Mouse (Mus musculus): Measurements from ENCODE around the gene Mdfic.
A peak's percentile ranks its signal among the peaks of the same experiment; 100 is the strongest.

Gene Mdfic

GRCm38 (mm10) chr6:15792680-15793601 lies 72.5 kb downstream of the Mdfic start:
- no peak for DNase-seq (ENCODE audit: low read depth, low spot score)

DNA sequence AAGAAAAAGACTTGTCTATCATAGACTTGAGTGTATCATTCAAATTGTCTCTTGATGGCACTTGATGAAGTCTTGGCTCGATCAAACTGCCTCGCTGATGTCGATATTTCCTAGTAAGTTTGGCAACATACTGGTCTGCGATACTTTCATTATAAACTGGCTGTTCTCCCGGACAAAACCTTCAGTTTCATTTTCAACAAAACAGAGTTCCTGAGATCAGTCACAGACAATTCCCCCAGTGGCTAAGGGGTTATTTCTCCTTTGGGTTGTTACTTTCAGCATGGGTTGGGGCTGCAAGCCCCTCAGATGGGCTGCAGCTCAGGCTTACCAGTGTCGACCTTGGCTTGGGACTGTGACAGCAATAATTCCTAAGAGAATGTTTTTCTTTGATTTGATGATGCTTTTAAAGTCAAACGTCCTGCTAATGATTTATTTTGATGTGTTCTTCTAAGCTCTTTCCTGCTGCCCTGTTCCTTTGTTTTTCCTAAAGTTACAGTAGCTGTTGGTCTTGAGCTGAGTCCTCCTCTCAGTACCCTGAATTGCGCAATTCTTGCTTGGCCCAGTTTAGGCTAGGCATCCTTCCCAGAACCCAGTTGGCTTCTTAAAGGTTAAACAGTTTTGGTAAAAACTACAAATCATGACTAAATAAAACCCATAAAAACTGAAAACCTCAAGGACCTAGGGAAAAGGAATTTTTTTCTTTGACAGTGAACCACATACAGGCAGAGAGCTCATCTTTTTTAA lies 73.3 kb downstream of the Mdfic start:
- no peak for DNase-seq (ENCODE audit: low read depth, low spot score)

DNA sequence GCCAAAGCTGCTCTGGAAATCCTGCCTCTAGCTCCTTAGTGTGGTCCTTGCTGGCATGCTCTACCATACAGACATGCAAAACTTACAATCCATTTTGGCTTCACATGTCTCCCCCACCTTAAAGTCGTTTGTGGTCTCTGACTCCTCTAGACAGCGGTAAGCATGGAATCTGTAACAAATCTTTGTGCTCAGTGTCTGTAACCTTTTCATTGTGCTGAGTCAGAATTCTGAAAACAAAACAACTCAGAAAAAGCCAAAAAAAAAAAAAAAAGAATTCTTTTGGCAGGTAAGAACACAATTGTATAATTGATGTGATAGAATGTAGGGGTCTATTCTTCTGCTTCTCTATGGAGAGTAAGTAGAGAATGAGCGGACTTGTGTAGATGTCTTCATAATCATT lies 74.3 kb downstream of the Mdfic start:
- no peak for DNase-seq (ENCODE audit: low read depth, low spot score)

- DNase-seq (ENCODE audit: low read depth, low spot score) = no peak
Observed at GRCm38 (mm10) chr6:15807382-15807781, 86.9 kb downstream of the Mdfic start.

- no peak for DNase-seq (ENCODE audit: low read depth, low spot score)
Observed at GRCm38 (mm10) chr6:15825236-15825635, 104.8 kb downstream of the Mdfic start.

GRCm38 (mm10) chr6:15829812-15830211 lies 109.4 kb downstream of the Mdfic start:
- DNase-seq (ENCODE audit: low read depth, low spot score) = no peak

GRCm38 (mm10) chr6:15830651-15831050 lies 110.2 kb downstream of the Mdfic start:
- DNase-seq (ENCODE audit: low read depth, low spot score) = peak; percentile 36

GRCm38 (mm10) chr6:15837695-15838094 lies 117.2 kb downstream of the Mdfic start:
- no peak for DNase-seq (ENCODE audit: low read depth, low spot score)

DNA sequence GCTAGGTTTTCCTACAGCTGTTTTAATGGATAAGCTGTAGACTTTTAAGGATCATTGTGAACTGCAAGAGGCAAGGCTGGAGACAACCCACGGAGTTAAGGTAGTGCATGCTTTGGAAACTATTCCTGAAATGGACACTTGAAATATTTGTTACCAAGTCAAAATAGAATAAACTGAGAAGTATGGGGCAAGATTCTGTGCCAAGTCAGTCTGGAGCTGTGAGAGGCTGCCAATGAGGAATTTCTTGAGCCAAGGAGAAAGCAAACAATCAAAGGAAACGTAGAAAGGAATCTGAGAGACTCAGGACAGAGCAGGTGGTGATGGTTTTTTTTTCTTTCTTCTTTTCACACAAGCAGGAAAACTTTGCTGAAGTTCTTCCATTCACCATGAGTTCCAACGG lies 119.4 kb downstream of the Mdfic start:
- DNase-seq (ENCODE audit: low read depth, low spot score) = no peak

- DNase-seq (ENCODE audit: low read depth, low spot score) = no peak
Observed at GRCm38 (mm10) chr6:15840429-15840828, 120.0 kb downstream of the Mdfic start.

GRCm38 (mm10) chr6:15841476-15842209 lies 121.2 kb downstream of the Mdfic start:
- no peak for DNase-seq (ENCODE audit: low read depth, low spot score)

DNA sequence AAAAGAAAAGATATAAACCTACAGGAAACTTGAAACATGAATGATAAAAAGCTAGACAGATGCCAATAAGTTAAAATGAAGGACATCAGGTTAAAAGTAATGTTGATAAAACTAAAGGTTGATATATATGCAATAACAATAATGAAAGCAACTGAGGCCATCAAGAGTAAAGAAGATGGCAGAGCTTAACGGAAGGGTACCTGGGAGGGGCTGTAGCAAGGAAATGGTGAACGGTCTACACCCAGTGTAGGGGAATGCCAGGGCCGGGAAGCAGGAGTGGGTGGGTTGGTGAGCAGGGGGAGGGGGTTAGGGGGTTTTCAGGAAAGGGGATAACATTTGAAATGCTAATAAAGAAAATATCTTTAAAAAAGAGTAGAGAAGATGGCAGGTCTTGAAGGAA lies 122.8 kb downstream of the Mdfic start:
- DNase-seq (ENCODE audit: low read depth, low spot score) = no peak

DNA sequence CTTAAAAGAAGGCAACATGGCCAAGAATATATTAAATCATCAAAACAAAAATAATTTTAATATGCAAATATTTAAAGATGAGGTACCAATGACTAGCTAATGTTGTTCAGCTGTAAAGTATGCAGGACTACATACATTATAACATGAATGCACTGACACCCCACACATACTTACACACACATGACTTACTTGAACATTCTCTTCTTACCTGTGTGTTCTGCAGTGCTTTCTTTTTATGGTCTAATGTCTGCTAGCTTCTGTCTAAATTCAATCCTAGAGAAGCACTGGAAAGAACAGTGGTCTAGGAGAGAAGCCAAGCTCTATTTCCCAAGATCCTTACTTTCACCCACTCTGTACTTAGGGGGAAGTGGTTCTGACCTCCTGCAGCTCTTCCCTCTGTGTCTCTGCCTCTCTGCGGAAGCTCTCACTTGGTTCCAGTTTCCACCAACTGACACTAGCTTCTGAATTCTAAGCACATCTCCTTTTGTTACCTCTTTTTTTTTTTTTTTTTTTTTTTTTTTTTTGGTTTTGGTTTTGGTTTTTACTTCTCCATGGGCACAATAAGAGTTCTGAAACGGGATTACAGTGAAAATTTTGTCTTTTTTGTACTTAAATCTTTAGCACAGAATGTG lies 125.4 kb downstream of the Mdfic start:
- peak; percentile 19 for DNase-seq (ENCODE audit: low read depth, low spot score)
